Mouse (Mus musculus) liver, embryonic 11.5 days (tissue): ENCODE measurements at regions not wholly inside any gene's neighbourhood (a gene's known extent, or its start where the extent isn't known, plus 50 kb on each side); places are given as distances from the start of the nearest gene placed in this dataset. TPM values are rescaled to one million over a fixed set of nuclear protein-coding genes. Genes with fewer than 3 reads are reported as not detected.

Experiments used
- ATAC-seq: fragments of 200-750 bp; cut with Nextera tagmentation; replicated peaks from 2 replicates; pipeline ENCODE4 v1.8.0; 2017; ENCODE audit warnings: moderate number of reproducible peaks, mild to moderate bottlenecking, moderate TSS enrichment, moderate library complexity; ENCODE audit not compliant: low FRiP score
- DNase-seq: peaks from one replicate; pipeline ENCODE4 v3.0.0-alpha.2; 2017; ENCODE audit warnings: low spot score
- H3K27ac ChIP-seq: fragments of 300-500 bp; sonication (generic); 2 replicates; pipeline ENCODE4 v1.5.1; 2014; ENCODE audit warnings: mild to moderate bottlenecking, low read depth, low read length, control low read depth
- H3K27me3 ChIP-seq: fragments of 300-500 bp; sonication (generic); replicated peaks from 2 replicates; pipeline ENCODE4 v1.6.1; 2014; ENCODE audit warnings: low read length, mixed read lengths; ENCODE audit not compliant: control insufficient read depth, insufficient read depth
- H3K36me3 ChIP-seq: fragments of 300-500 bp; sonication (generic); 2 replicates; pipeline ENCODE4 v1.6.1; 2014; ENCODE audit warnings: mild to moderate bottlenecking, low read length, moderate library complexity, mixed read lengths; ENCODE audit not compliant: control insufficient read depth, insufficient read depth
- H3K4me1 ChIP-seq: fragments of 300-500 bp; sonication (generic); replicated peaks from 2 replicates; pipeline ENCODE4 v1.6.1; 2014; ENCODE audit warnings: low read length, mixed read lengths; ENCODE audit not compliant: control insufficient read depth, insufficient read depth
- H3K4me2 ChIP-seq: fragments of 300-500 bp; sonication (generic); 2 replicates; pipeline ENCODE4 v1.6.1; 2014; ENCODE audit warnings: mild to moderate bottlenecking, control low read depth, moderate library complexity
- H3K4me3 ChIP-seq: fragments of 300-500 bp; sonication (generic); 2 replicates; pipeline ENCODE4 v1.5.1; 2014; ENCODE audit warnings: low read depth, low read length, control low read depth
- H3K9ac ChIP-seq: fragments of 300-500 bp; sonication (generic); 2 replicates; pipeline ENCODE4 v1.6.1; 2014; ENCODE audit warnings: low read depth, low read length, control low read depth
- H3K9me3 ChIP-seq: fragments of 300-500 bp; sonication (generic); 2 replicates; pipeline ENCODE4 v1.6.1; 2016; ENCODE audit warnings: low read length, inconsistent platforms, mixed read lengths; ENCODE audit not compliant: control insufficient read depth
- WGBS: fragments of 180-500 bp; shearing (Covaris S2); extraction: QIAGEN DNeasy Blood & Tissue Kit; methylation state at CpG from one replicate; pipeline ENCODE4 v1.1.7; 2014; 5-methylcytosine and 5-hydroxymethylcytosine counted together
- microRNA-seq: library from miRNA; unstranded; fragments of <30 nt; microRNA quantifications from one replicate; pipeline ENCODE4, GENCODE M21; 2017; ENCODE audit warnings: borderline number of aligned reads

DNA sequence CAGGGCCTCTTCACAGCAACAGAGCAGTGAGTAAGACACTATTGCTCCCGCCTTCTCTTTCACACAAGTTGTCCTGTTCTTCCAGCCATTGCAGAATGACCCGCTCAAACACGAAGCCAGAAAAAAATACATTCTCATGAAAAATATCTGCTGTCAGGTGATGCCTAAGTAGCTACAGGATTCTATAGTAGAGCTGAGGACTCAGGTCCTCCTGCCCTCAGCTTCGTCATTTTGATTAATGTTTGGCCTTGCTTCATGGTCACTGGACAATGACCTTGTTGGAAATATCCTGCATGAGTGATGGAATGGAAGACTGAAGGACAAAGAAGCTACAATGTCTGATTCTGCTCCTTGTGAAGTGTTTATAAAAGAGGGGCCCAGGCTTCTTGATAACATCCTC is 52.4 kb upstream of the Klf12 start:
- 77% methylated on average over 4 of the region's 4 CpGs for WGBS

More for the DNA sequence above, 52.4 kb upstream of the Klf12 start:
- Histone ChIP-seq H3K27ac (no peak overlapping the region), H3K27me3 (no peaks in the 10 kb centered on the region), H3K4me2 (no peak overlapping the region), H3K9me3 (no peaks in the 10 kb centered on the region), H3K4me1 (no peaks in the 10 kb centered on the region), H3K9ac (no peak overlapping the region), H3K36me3 (no peaks in the 10 kb centered on the region), H3K4me3 (no peak overlapping the region)
- ATAC-seq (no peak), DNase-seq (no peak)

Small RNA genes in the stretch of these regions (microRNA-seq; reads per million reads assigned to microRNA genes)
- not detected for gene Gm22401
